12 mouse cellular contexts compared by ENCODE assay signal in genomic region chr11:66124496-66124895, GRCm38 (mm10). TPM values are rescaled to one million over a fixed set of nuclear protein-coding genes. Genes with fewer than 3 reads are reported as not detected.
"Had no signal": no experiment of that assay in that cellular context is flagged by ENCODE, and none has a peak within 500 bp of the region (broad histone marks: within the 10 kb centered on the region; RNA-seq: fewer than 3 reads in every experiment).

No protein-coding gene starts in this region.

- H3K9ac ChIP-seq: limb, embryonic 12.5 days; liver, embryonic 13.5 days; liver, postnatal 0 days; midbrain, embryonic 13.5 days had no signal

- H3K9me3 ChIP-seq: limb, embryonic 12.5 days; liver, embryonic 13.5 days; midbrain, embryonic 13.5 days had no signal

- H3K4me3 ChIP-seq: layer of hippocampus, adult 2 months; limb, embryonic 12.5 days; liver, embryonic 13.5 days; midbrain, embryonic 13.5 days had no signal

- H3K4me2 ChIP-seq: limb, embryonic 12.5 days; liver, embryonic 13.5 days; midbrain, embryonic 13.5 days had no signal

- H3K4me1 ChIP-seq: liver, embryonic 13.5 days; midbrain, embryonic 13.5 days had no signal

- DNase-seq: kidney, adult 9 months; kidney, postnatal 36 days; liver; liver, embryonic 13.5 days; liver, postnatal 0 days; thymus, adult 18-20 months; thymus, postnatal 14 days had no signal

- ATAC-seq: intestine, postnatal 0 days; liver, postnatal 0 days; midbrain, embryonic 13.5 days had no signal

- H3K27ac ChIP-seq: layer of hippocampus, adult 2 months; limb, embryonic 12.5 days; liver, embryonic 13.5 days; midbrain, embryonic 13.5 days; stomach, postnatal 0 days had no signal

- H3K36me3 ChIP-seq: limb, embryonic 12.5 days; liver, embryonic 13.5 days; midbrain, embryonic 13.5 days had no signal

- H3K27me3 ChIP-seq: limb, embryonic 12.5 days; liver, embryonic 13.5 days; midbrain, embryonic 13.5 days had no signal

RNA-seq across cellular contexts. Expression of gene Dnah9, which starts 43.9 kb away (rescaled TPM):
- polyA plus RNA-seq: liver, embryonic 13.5 days; liver, postnatal 0 days had no signal
